15 mouse cellular contexts compared by ENCODE assay signal in the genomic region with DNA sequence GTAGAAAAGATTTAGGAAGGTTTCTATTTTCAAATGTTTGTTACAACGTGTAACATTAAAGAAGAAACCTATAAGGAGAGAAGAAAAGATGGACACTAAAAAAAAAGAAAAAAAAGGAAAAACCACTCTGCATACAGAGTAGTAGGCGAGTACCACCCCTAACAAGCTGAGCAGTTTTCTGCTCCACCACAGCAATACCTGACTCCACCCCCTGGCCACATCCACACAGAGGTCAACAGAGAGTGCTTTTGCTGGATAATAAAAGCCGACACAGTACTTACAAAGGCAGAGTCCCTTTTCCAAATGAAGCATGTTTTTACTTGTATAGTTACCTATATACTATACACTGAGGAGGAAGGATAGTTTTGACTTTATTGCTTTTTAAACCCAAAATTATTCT.
"Had no signal": no experiment of that assay in that cellular context is flagged by ENCODE, and none has a peak within 500 bp of the region (broad histone marks: within the 10 kb centered on the region; RNA-seq: fewer than 3 reads in every experiment).

No protein-coding gene starts in this region.

- DNase-seq: kidney, adult 8-10 months; kidney, postnatal 25 days; layer of hippocampus, adult 9-11 months; layer of hippocampus, postnatal 36 days; lung, adult 18-20 months; midbrain, embryonic 14.5 days; right cerebral cortex, postnatal 4 days; spleen, adult 18-20 months; thymus, adult 18-20 months; thymus, postnatal 14 days had no signal

- ATAC-seq: intestine, postnatal 0 days had no signal

- H3K27me3 ChIP-seq: limb, embryonic 12.5 days; neural tube, embryonic 15.5 days had no signal

- H3K36me3 ChIP-seq: neural tube, embryonic 15.5 days had no signal

- H3K9ac ChIP-seq: limb, embryonic 12.5 days; neural tube, embryonic 15.5 days had no signal

- H3K27ac ChIP-seq: limb, embryonic 12.5 days; midbrain, embryonic 10.5 days; neural tube, embryonic 15.5 days had no signal

- H3K4me3 ChIP-seq: limb, embryonic 12.5 days; midbrain, embryonic 10.5 days; myocyte; neural tube, embryonic 15.5 days had no signal

- H3K9me3 ChIP-seq: limb, embryonic 12.5 days; midbrain, embryonic 10.5 days; neural tube, embryonic 15.5 days had no signal

- H3K4me2 ChIP-seq: limb, embryonic 12.5 days; neural tube, embryonic 15.5 days had no signal

- H3K4me1 ChIP-seq: neural tube, embryonic 15.5 days had no signal
